Mouse (Mus musculus) midbrain, embryonic 10.5 days (tissue): ENCODE measurements around the gene Strn4. TPM values are rescaled to one million over a fixed set of nuclear protein-coding genes. Genes with fewer than 3 reads are reported as not detected.

ENCODE experiments used
- polyA plus RNA-seq: library from polyadenylated mRNA; unstranded; fragments of >200 nt; fragmentation: Nextera tagmentation; extraction: Ambion mirVana; gene quantifications from 2 replicates; pipeline ENCODE4 v1.2.1, GENCODE M21; 2016

The Strn4 gene
- polyA plus RNA-seq, 1 experiment from 2014 or later: 108 TPM

Other genes starting within 250 kb of the Strn4 start
- 25.4 and 31.0 TPM in 2 replicates for gene Arhgap35, start 200.9 kb upstream of the Strn4 start, polyA plus RNA-seq
- 0.10 TPM in 1 of 2 replicates, not detected in the other for gene Ceacam15, start 140.2 kb upstream of the Strn4 start, polyA plus RNA-seq
- gene Ceacam9, start 94.0 kb upstream of the Strn4 start, polyA plus RNA-seq: not detected in 2 replicates
- gene Ap2s1, start 77.5 kb upstream of the Strn4 start, polyA plus RNA-seq: 278 and 281 TPM in 2 replicates
- gene Slc1a5, start 34.5 kb upstream of the Strn4 start, polyA plus RNA-seq: 40.1 and 40.4 TPM in 2 replicates
- 28.3 and 32.9 TPM in 2 replicates for gene Fkrp, start 843 bp downstream of the Strn4 start, polyA plus RNA-seq
- gene Prkd2, start 27.0 kb downstream of the Strn4 start, polyA plus RNA-seq: 11.1 and 11.8 TPM in 2 replicates
- gene Dact3, start 59.4 kb downstream of the Strn4 start, polyA plus RNA-seq: 1.9 and 2.2 TPM in 2 replicates
- gene Gng8, start 75.9 kb downstream of the Strn4 start, polyA plus RNA-seq: 5.4 and 8.5 TPM in 2 replicates
- gene Ptgir, start 90.6 kb downstream of the Strn4 start, polyA plus RNA-seq: 0.17 and 0.56 TPM in 2 replicates
- 174 and 180 TPM in 2 replicates for gene Calm3, start 108.2 kb downstream of the Strn4 start, polyA plus RNA-seq
- 4.1 and 11.7 TPM in 2 replicates for gene Pnmal2, start 128.8 kb downstream of the Strn4 start, polyA plus RNA-seq
- gene Pnmal1, start 143.8 kb downstream of the Strn4 start, polyA plus RNA-seq: 9.8 and 17.4 TPM in 2 replicates
- 1.3 TPM in 2 replicates for gene Gm42372, start 167.2 kb downstream of the Strn4 start, polyA plus RNA-seq
- gene Ccdc8, start 176.8 kb downstream of the Strn4 start, polyA plus RNA-seq: 8.7 and 9.0 TPM in 2 replicates
- gene Ppp5c, start 212.0 kb downstream of the Strn4 start, polyA plus RNA-seq: 135 and 142 TPM in 2 replicates
- gene Hif3a, start 246.5 kb downstream of the Strn4 start, polyA plus RNA-seq: 4.3 and 5.1 TPM in 2 replicates